Mouse (Mus musculus) lung, postnatal 25 days (tissue): ENCODE results near the gene Slc29a3.
A peak's percentile ranks its signal among the peaks of the same experiment; 100 is the strongest.
"Not testable (repeated sequence)": the region's sequence is repeated elsewhere in the genome, so short reads cannot be mapped to it uniquely, and the experiment has no call there.

Experiments
- DNase-seq: peaks from one replicate; pipeline ENCODE4 v3.0.0; 2022; ENCODE audit warnings: low spot score

Gene Slc29a3

DNA sequence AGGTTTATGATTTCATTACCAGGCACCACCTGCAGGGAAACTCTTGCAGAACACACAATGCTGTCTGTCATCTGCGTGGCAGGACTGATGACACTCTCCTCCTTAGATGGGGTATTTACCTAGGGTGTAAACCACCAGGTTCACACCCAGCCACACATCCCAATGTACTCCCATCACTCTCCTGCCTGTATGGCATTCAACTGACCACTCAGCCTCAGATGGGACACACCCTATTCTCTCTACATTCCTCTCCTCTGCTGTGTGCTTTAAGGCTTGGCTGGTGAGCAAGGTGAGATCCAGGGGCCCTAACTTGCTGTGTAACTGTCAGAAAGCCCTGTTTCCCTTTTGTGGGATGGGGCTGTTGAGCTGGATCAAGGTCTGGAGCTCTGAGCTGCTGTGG is 9.5 kb upstream of the Slc29a3 start:
- no peak for DNase-seq

DNA sequence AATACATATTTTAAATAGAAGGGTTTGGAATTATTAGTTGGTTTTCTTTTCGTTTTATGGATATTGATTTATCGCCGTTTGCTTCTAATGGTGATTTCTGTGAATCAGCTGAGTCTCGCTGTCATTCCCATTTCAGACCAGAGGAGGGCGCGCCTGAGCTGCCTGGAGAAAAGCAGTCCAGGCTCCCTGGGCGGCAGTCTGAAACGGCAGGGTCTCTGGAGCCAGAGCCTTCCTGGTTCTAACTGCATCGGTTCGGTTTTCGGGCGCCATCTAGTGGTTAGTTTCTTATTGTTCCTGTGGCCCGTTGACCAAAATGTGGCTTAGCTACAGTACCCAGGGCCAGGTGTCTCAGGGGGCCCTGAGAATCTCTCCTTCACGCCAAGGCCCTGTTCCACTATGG is 7.8 kb upstream of the Slc29a3 start:
- peak; percentile 94 for DNase-seq

DNA sequence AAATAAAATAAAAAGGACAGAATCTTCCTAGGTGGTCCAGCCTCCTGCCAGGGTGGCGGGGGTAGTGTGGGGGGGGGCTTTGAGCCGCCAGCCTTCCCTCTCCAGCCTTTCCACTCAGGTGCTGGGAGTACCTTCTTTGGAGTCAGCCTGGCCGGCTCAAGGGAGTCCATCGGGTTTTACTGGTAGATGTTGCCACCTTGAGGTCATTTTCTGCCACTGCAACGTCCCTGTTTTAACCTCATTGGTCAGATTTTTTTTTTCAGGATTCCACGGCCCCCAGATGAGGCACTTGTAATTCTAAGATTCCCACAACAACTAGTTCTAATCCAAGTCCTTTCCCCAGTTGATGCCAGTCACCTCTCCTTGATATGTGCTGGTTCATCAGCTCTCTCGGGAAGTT is 4.4 kb upstream of the Slc29a3 start:
- peak; percentile 76 for DNase-seq

DNA sequence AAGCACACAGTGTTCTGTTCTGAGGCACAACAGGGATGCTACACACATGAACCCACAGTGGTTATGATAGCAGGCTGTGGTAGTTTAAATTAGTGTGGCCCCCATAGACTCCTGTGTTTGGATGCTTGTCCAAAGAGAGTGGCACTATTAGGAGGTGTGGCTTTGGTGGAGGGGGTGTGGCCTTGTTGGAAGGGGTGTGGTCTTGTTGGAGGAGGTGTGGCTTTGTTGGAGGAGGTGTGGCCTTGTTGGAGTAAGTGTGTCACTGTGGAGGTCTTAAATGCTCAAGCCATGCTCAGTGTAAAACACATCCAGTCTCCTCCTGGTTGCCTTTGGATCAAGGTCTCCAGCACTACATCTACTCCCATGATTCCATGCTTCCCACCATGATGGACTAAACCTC is 3.6 kb upstream of the Slc29a3 start:
- no peak for DNase-seq

DNA sequence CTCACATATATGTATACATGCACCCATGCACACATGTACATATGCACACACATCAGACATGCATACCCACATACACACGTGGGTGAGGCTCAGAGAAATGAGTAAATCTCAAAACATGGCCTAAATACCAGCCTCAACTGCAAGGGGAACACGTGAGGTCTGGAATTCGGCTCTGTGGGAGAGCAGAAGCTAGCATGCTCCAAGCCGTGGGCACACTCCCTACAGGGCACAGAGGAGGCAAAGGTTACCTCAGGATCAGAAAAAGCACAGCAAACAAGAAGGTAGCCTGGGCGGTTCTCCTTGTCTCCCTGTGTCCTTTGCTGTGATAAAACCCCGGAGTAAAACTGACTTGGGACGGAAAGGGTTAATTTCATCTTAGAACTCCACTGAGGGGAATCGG is 1.3 kb upstream of the Slc29a3 start:
- DNase-seq: no peak

DNA sequence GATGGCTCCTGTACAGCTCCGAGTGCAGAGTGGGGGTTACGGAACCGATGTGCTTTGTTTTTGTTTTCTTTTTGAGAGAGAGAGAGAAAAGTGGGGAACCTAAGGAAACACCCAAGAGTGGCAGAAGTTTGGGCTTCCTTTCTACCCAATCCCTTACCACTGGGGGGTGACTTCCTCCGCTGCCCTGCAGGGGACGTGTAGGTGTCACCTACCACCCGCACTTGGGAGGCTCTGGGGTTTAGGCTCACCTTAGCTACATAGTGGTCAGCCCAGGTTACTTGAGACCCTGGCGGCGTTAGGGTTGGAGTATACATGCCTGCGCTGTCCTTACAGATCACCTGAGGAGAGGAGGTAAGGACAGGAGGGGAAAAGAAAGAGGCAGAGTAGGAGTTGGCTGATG is 667 bp upstream of the Slc29a3 start:
- DNase-seq: no peak

DNA sequence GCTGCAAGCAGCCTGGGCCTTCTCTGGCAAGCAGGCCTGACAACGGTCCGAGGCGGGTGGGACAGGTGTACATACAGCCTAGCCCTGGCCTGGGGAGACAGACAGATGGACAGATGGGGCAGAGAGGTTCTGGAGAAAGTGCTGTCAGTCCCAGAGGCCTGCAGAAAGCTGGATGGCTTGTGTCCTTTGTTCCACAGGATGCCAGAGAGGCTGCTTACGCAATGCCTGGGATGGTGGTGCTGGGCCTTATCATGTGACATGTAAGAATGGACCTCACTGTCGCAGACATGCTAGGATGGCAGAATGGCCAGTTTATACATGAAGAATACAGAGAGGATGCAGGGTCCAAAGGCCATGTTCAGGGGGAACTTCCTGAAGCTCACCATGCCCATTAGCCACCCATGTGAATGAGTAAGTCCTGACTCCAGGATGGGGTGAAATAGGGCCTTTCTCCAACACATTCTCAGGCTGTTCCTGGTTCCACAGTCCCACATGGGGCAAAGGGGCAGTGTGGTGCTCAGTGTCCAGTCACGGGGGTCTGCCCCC is 4.9 kb downstream of the Slc29a3 start:
- DNase-seq: no peak

DNA sequence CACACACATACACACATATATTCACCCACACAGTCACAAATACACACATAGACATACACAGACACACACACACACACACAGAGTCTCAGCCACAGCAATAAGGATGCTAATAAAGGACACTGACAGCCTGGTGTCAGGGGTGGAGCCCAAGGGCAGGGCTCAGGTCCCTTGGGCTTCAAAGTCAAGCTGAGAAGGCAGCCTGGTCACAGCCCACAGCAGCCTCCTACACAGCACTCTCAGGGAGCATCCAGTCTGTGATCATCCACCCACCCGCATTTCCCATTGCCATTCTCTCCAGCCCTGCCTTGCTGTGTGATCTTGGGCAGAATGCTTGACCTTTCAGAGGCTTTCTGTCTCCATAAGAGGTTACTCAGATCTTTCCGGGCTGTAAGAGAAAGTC is 6.1 kb downstream of the Slc29a3 start:
- no peak for DNase-seq

DNA sequence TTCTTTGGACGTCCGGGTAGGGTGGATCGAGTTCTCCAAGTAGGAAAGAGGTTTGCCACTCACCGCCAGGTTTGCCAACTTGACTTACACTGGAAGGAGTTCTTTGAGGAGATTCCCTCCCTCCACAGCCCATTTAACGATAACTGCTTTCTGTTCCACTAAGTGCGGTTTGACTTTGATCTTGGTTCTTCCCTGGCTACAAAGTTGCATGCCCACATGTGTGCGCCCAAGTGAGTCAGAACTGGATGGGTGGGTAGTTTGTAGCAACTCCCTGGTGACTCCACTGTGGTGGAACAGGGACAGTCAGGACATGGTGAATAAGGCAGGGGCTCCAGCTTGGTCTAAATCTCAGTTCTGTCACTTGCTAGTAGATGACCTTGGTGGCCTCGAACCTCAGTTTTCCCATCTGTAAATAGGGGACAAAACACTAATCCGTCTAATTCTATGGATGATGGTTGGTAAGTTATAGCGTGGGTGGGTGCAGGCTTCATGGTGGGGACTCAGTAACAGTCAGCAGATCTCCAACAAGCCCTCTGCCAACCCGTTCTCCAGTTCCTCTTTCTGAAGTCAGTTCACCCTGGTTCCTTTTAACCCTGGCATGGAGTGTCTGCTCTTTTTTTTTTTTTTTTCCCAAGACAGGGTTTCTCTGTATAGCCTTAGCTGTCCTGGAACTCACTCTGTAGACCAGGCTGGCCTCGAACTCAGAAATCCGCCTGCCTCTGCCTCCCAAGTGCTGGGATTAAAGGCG is 7.9 kb downstream of the Slc29a3 start:
- peak; percentile 26 for DNase-seq

DNA sequence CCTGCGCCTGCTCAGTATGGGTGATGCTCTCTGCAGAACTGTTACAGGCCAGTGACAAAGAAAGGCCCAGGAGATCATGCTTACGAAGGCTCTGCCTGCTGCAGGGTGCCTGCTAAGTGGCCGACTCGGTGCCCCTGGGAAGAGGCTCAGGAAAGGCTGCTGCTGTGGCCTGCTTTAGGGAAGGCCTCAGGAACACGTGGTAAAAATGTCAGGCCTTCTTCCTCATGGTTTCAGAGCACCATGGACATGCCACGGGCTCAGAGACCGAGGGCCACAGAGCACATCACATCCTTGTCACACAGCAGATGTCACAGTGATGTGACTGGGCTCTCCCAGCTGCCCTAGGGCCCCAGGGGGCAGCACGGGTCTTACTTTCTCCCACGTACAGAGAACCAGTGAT is 8.9 kb downstream of the Slc29a3 start:
- no peak for DNase-seq

DNA sequence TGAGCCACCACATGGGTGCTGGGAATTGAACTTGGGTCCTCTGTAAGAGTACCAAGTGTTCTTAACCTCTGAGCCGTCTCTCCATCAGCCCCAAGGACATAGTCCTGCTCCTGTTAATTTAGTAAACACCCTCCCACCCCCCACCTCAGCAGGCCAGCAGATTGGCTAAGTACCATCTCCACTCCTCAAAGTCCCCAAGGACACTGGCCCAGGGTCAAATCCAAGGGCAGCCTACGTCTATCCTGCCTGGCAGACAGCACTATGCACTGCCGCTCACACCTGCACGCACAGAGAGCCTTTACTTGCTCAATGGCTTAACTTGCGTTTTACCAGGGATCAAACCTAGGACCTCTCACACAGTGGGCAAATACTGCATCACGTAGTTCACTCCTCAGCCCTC is 9.7 kb downstream of the Slc29a3 start:
- no peak for DNase-seq

DNA sequence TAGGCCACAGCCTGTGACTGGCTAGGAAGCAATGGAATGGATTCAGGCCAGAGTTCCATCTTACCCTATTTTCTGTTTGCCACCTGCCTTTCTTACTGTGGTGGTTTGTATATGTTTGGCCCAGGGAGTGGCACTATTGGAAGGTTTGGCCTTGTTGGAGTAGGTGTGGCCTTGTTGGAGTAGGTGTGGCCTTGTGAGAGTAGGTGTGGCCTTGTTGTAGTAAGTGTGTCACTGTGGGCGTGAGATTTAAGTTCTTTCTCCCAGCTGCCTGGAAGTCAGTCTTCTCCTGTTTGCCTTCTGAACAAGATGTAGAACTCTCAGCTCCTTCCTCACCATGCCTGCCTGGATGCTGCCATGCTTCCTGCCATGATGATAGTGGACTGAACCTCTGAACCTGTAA is 10.3 kb downstream of the Slc29a3 start:
- not testable (repeated sequence) for DNase-seq

DNA sequence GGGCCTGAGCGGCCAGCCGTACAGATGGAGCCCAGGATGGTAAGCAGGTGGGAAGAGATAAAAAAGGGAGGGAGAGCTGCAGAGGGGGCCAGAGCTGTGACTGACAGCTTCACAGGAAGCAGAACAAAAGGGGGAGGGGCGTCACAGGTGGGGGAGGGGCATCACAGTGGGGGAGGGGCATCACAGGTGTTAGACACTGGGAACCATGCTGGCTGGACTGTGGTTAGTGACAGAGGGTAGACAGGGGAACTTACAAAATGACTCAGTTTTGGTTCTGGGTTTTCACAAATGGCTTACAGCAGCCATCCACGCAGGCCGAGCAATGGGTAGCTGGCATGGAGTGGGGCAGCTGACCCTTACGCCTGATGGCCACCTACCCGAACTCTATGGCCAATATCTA is 11.2 kb downstream of the Slc29a3 start:
- DNase-seq: no peak

DNA sequence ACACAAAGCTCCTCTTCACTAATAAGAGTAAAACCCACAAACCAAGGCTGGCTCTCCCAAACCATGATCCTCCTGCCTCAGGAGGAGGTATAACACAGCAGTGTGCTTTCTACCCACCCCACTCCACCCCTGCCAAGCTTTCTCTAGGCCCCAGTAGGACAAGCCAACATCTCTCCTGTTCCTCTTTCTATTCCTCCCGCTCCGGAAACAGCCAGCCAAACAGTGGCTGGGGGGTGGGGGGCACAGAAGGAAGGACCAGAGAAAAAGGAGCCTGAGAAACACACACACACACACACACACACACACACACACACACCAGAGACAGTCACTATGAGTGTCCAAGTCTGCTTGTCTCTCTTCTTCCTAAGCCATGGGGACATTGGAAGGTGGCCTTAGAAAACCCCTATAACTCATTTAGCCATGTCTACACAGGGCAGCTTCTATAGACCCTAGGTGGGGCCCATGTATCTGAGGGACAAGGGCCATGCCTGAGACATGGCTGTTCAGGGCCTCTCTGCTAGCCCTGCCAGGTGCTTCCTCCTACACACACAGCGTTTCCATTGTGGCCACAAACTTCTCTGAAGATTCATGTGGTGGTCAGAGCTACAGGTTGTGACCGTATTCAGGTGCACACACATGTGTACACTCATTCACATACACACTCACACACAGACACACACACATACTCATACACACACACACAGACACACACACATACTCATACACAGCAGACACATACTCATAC is 12.8 kb downstream of the Slc29a3 start:
- DNase-seq: no peak

DNA sequence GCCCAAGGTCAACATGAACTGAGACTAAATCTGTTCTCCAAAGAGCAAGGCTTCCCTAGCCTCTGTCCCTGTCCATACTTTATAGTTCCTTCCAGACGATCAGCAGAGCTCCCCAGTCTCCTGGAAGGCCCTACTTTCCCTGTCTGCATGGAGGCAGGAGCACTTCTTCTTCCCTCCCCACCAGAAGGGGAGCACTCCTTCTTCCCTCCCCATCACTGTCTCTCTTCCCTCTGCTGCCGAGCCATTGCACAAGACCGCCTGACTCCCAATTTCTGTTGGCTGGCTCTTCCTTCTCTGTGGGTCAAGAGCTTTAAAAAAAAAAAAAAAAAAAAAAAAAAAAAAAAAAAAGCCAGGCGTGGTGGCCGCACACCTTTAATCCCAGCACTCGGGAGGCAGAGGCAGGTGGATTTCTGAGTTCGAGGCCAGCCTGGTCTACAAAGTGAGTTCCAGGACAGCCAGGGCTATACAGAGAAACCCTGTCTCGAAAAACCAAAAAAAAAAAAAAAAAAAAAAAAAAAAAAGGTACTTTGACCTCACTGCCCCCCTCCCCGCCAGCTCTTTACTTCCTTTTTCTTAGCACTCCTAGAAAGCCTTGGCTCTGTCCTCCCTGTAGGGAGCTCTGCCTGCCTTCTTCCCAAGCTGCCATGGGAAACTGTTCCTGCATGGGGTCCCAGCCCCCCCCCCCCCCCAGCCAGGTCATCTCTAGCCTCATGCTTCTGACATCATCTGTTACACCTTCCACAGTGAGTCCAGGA is 14.5 kb downstream of the Slc29a3 start:
- DNase-seq: no peak

DNA sequence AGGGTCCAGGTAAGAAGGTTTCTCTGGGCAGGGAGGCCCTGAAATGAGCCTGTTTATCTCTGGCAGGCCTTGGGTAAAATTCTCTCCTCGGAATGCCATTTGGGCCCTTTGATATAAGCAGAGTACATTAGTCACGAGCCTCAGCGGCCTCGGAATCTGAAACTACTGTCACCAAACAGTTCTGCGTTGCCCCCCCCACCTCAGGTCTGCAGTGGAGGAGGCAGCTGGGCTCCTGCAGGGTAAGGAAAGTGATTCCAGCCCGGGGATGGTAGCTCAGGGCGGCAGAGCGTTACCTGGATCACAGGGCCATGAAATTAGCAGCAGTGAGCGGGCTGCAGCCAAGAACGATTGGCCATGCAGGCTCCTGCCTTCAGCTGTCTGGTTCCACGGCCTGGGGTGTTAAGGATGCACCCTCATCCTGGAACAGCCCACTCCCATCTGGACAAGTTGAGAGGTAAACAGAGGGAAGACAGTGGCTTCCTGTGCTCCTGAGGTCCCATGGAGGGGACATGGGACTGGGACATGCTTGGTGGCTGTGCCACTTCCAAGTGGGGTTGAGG is 15.3 kb downstream of the Slc29a3 start:
- DNase-seq: no peak

DNA sequence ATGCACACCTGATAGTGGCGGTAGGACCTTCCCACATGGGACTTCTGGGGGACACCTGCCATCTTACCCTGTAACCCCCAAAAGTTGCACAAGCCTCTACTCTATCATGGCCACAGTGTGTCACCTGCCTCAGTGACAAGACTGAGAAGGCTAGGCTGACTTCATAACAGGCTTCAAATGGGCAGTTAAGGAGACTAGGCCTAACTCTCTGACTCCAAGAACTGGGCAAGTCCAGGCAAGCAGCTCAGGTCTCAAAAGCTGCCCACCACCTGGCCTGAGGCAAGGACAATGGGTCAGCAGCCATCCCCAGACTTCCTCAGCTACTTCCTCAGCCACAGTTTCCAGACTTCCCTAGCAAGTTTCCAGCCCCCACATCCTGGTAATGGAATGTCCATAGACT is 16.9 kb downstream of the Slc29a3 start:
- DNase-seq: no peak

DNA sequence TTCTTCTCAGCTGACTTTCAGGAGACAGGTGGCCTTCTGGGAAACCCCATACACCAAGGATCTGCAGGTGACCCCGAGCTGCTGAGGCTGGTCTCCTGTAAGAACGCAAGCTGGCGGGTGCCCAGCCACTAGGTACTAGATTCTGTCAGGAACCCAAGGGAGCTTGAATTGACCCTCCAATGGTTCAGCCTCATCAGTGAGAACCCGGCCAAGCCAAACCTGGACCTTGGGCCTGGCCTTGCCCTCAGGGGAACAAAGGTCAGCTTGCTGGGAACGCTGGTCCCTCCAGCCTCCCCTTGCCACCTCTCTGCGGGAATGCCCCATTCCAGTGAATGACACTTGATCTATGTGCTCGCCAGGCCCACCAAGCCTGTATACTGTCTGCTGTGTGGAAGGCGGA is 19.1 kb downstream of the Slc29a3 start:
- no peak for DNase-seq

DNA sequence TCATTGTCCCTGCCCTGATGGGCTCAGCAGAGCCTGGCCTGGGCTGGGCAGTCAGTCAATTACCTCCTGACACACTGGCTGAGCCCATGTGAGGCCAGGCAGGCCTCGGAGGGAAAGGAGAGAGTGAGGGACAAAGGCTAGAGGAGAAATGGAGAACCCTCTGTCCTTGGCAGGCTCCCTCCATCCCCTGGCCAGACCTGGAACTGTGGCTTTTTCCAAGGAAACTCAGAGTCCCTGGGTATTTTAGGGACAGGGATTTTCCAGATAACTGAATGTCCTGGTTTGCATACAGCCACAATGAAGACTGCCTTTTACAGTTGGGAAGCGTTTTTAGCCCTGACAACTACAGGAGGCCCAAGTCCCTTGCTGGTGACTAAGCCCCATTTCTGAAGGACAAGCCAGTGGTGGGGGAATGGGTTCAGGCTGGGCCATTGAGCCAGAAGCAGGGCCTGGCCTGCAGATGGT is 20.2 kb downstream of the Slc29a3 start:
- DNase-seq: no peak

DNA sequence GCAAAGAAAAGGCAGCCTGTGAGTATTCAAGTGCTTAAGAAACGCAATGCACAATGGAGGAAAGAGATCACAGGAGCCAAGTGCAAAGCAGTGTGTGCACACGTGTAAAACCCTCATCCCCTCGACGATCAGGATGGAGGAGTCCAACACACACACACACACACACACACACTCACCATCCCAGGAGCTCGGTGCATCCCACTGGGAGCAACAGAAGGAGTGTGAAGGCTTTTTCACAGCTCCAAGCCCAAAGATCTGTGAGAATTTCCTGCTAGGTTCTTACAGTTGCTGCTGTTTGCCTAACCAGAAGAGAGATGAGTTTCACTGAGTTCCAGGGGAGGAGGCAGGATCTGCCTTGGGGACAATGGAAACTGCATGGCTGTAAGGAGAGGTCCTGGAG is 20.9 kb downstream of the Slc29a3 start:
- no peak for DNase-seq

DNA sequence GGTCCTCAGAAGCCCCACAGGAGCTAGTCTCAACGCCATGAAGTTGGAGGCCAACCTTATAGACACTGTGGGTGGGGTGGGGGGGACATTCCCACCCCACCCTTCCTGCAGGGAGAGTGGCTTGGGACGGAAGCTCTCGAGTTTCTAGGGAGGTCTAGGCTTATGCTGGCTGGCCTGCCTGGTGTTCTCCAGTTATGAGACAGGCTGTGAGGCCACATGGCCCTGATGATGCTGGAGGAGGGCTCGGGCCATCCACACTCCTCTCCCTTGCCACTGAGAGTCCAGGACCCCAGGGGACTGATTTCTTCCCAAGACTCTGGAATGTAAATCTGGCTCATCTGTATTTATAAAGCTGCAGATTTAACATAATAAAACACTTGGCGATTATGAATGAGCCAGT is 25.3 kb downstream of the Slc29a3 start:
- DNase-seq: no peak

DNA sequence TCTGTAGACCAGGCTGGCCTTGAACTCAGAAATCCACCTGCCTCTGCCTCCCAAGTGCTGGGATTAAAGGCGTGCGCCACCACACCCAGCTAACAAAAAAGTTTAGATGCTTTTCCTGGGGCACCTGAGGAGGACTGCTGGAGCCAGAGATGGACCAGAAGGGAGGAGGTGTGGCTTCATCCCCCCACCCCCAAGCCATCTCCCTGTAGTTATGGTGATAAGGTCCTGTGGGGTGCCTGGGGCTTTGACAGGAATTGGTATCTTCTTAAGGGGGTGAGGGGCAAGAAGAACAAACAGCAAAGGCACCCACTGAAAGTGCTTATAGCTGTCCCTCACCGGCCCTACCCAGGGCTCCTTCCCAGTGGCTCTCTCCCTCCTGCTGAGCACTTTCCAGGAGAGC is 25.7 kb downstream of the Slc29a3 start:
- DNase-seq: no peak
